Mouse (Mus musculus): ENCODE results near the gene Oit3.
"Not testable (repeated sequence)": the region's sequence is repeated elsewhere in the genome, so short reads cannot be mapped to it uniquely, and the experiment has no call there.

Gene Oit3

GRCm38 (mm10) chr10:59429448-59430135, 12.0 kb downstream of the Oit3 start:
- no peak for DNase-seq (ENCODE audit: low spot score in 2 of 2)

- DNase-seq (ENCODE audit: low spot score in 2 of 2) = no peak
These were observed 15.2 kb downstream of the Oit3 start for GRCm38 (mm10) chr10:59426371-59426770.

DNA sequence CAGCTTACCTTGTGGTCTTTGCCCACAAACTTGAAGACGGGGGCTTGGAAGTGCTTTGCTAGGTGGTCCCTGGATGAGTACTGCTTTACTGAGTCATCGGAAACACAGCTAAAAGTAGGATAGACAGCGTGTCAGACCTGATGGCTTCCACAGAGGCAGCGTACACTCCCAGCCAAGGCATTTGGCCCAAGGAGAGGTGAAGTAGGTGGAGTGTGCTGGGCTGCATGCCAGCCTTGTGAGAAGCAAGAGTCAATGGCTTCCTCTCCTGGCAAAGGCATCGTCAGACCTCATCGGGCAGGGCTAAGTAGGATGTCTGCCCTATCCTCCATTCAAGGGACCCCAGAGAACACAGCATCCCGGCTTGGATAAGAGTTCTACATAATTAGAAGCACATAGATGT, 16.2 kb downstream of the Oit3 start:
- DNase-seq (ENCODE audit: low spot score in 2 of 2) = no peak

- DNase-seq (ENCODE audit: low spot score in 2 of 2) = no peak
These were observed 17.1 kb downstream of the Oit3 start for GRCm38 (mm10) chr10:59424453-59424852.

DNA sequence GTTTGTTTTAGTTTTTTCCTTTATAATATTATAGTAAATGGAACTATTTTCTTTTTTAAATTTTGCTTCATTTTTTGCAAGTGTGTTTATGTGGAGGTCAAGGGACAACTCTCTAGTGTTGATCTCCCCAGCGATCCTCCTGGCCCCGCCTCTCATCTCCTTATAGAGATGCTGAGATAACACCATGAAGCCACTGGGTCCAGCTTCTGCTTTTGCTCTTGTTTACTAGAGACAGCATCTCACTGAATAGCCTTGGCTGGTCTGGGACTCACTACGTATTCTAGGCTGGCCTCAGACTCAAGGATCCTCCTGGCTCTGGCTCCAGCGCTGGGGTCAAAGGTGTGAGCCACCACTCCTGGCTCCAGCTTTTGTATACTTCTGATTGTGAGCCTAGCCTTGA, 22.1 kb downstream of the Oit3 start:
- DNase-seq (ENCODE audit: low spot score in 2 of 2) = no peak

- no peak for DNase-seq (ENCODE audit: low spot score in 2 of 2)
These were observed 25.0 kb downstream of the Oit3 start for GRCm38 (mm10) chr10:59416623-59417022.

DNA sequence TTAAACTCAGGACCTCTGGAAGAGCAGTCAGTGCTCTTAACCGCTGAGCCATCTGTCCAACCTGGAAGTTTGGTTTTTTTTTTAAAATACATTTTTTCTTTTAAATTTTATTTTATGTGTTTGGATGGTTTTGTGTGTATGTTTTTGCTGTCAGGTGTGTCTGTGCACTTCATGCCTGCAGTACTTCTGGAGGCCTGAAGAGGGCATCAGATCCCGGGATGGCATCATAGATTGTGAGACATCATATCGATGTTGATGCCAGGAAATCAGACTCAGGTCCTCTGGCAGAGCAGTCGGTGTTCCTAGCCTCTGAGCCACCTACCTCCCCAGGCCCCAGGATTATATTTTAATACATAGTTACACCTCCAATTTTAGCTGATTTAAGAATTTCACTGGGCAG, 27.9 kb downstream of the Oit3 start:
- no peak for DNase-seq (ENCODE audit: low spot score in 2 of 2)

DNA sequence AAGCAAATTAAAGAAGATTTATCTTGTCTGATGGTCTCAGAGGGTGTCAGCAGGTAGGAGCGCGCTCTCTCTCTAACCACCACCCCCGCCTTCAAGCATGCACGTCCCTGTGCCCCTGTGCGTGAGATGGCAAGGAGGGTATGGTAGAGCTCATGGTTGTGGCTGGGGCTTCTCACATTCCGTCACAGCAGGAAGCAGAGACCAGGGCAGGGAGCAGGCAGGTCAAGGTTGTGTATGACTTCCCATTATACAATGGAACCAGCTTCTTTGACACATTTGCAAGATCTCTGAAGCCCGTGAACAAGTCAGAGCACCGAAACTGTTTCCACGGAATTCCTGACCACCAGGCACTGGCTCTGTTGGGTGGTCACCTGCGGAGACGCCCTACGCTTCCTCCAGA, 31.3 kb downstream of the Oit3 start:
- DNase-seq (ENCODE audit: low spot score in 2 of 2) = no peak

DNA sequence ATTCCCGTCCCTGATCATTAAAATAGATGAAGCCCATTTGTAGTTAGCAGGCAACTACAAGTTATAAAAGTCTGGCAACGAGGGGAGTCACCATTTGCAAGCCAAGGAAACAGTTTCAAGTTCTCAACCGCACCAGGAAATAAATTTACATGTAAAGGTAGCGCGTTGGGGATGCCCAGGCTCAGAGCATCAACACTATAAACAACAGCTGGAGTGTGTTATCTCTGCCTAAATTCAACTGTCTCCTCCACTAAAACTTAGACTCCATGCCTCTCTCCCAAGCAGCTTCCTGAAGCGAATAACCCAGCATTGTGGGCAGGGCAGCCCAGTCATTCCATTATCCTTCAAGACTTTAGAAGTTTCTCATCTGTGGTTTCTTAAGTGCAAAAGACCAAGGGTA, 33.1 kb downstream of the Oit3 start:
- DNase-seq (ENCODE audit: low spot score in 2 of 2) = no peak

GRCm38 (mm10) chr10:59403793-59404149, 37.8 kb downstream of the Oit3 start:
- no peak for DNase-seq (ENCODE audit: low spot score in 2 of 2)

DNA sequence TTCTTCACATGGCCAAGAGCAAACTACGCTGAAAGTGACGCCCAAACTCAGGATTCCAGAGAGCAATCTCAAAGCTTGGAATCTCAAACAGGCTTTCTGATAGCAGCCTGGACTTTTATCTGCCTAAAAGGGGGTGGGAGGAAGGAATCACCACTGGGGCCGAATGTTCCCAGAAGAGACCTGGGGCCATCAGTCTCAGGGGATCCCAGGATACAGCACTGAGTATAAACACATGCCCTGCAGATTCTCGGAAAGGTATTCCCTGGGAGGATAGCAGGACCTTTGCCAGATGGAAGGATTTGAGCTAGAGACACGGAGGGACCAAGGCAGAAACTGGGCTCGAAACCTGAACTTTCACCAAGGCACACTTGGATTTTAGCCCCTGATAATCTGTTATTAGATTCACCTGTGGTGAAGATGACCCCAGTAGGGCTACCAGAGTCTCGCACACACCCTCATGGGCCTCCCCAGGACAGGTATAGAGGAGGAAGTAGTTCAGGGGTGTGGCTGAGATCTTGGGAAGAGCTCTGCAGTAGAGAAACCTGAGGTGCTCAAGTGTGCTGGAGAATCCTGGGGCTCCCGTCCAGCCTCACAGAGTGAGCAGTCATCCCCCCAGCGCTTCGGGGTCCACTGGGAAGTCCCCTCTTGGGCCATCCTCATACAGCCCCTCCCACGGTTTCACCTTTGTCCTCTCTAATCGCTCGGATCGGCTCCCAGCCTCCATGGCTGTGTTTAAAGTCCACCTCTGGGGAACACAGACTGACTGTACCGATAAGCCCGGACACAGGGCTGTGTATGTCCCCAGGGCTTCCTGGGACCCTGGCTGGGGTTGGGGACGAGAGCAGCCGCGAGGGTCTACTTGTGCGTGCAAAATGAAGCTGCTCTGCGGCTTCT, 38.4 kb downstream of the Oit3 start, which contains the start of gene Pla2g12b:
Pla2g12b (plus strand) TSS at position 762 of the 894 bp plus-strand sequence.
- no peak for DNase-seq (ENCODE audit: low spot score in 2 of 2)

DNA sequence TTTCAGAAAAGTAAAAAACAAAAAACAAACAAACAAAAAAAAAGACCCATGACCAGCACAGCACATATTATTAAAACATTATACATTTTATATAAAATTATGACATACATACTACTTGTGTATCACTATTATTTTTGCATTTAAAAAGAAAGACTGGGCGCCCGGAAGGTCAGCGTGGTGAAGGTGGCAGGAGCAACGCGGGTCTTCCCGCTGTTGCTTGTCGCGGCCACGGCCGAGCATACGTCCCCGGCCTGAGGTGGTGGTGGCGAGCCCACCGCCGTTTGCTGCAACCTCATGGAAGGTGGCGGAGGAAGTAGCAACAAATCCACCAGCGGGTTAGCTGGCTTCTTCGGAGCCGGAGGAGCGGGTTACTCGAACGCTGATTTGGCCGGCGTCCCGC, 46.1 kb downstream of the Oit3 start, which contains the start of gene Gm10273:
Gm10273 (plus strand) TSS at position 172 of the 400 bp plus-strand sequence.
- DNase-seq (ENCODE audit: low spot score in 2 of 2) = not testable (repeated sequence)

DNA sequence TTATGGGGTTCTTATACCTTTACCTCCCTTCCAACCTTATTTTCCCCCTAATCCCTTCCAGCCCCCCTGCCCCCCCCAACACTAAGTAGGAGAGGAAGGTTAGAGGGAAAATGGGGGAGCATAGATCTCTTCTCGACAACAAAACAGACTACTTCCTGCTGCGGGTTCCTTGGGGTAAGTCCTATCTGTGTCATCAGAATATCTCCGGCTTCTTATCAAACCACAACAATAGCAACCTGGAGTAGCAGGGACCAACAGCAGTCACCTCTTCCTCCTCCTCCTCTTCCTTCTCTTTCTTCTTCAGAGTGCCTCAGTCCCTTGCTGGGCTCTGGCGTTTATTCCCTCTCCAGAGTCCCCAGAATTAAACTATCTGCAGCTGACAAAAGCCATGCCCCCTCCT, 49.7 kb downstream of the Oit3 start:
- no peak for DNase-seq (ENCODE audit: low spot score in 2 of 2)

- DNase-seq (ENCODE audit: low spot score in 2 of 2) = no peak
These were observed 51.9 kb downstream of the Oit3 start for GRCm38 (mm10) chr10:59389652-59390051.

DNA sequence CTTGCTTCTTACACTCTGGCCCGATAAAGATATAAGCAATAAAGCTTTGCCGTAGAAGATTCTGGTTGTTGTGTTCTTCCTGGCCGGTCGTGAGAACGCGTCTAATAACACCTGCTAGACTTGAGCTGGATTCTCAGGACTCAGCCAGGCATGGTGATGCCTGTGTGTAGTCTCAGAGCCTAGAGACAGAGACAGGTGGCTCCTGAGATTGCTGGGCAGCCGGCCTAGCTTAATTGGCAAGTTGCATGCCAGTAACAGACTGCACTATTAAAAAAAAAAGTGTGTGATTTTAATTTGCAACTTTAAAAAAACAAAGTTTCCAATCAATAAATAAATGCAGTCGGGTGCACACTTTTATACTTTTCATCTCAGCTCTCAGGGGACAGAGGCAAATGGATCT, 54.6 kb downstream of the Oit3 start:
- DNase-seq (ENCODE audit: low spot score in 2 of 2) = no peak

DNA sequence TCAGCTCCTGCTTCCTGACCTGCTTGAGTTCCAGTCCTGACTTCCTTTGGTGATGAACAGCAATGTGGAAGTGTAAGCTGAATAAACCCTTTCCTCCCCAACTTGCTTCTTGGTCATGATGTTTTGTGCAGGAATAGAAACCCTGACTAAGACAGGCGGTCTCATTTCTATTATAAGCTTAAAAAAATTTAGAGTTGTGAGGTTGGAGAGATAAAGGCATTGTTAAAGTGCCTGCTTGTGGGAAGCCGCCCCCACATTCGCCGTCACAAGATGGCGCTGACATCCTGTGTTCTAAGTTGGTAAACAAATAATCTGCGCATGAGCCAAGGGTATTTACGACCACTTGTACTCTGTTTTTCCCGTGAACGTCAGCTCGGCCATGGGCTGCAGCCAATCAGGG, 60.0 kb downstream of the Oit3 start:
- not testable (repeated sequence) for DNase-seq (ENCODE audit: low spot score in 2 of 2)

DNA sequence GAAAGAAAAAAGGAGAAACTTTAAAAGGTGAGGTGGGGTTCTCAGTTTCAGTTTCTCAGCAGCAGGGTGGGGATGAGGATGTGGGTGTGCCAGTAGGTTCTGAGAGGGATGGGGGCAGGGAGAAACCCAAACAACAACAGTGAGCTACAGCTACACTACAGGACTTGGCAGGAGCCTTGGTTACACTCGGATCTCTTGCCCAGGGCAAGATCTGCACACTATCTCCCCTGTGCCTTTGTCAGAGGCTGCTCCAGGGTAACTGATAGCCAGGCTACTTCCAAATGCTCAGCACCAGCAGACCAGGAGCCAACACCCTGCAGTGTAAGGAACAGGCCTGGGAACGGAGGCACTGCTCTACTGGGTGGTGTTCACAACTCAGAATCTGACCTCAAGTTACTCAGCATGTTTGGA, 61.2 kb downstream of the Oit3 start:
- no peak for DNase-seq (ENCODE audit: low spot score in 2 of 2)

GRCm38 (mm10) chr10:59379927-59380326, 61.7 kb downstream of the Oit3 start:
- DNase-seq (ENCODE audit: low spot score in 2 of 2) = no peak

GRCm38 (mm10) chr10:59378728-59379127, 62.9 kb downstream of the Oit3 start:
- no peak for DNase-seq (ENCODE audit: low spot score in 2 of 2)

- no peak for DNase-seq (ENCODE audit: low spot score in 2 of 2)
These were observed 63.7 kb downstream of the Oit3 start for GRCm38 (mm10) chr10:59377906-59378305.
